Mouse (Mus musculus): ENCODE data around the gene Kcnc1. TPM values are rescaled to one million over a fixed set of nuclear protein-coding genes. Genes with fewer than 3 reads are reported as not detected.

The Kcnc1 gene
- total RNA-seq, 2 experiments from 2014 or later: 79.6 to 81.4 TPM

- no peak for DNase-seq (ENCODE audit: low spot score in 2 of 2)
Observed at GRCm38 (mm10) chr7:46469542-46469941, 73.2 kb downstream of the Kcnc1 start.

GRCm38 (mm10) chr7:46471054-46471737, 74.9 kb downstream of the Kcnc1 start:
- no peak for DNase-seq (ENCODE audit: low spot score in 2 of 2)

- no peak for DNase-seq (ENCODE audit: low spot score in 2 of 2)
Observed at GRCm38 (mm10) chr7:46473141-46473540, 76.8 kb downstream of the Kcnc1 start.

DNA sequence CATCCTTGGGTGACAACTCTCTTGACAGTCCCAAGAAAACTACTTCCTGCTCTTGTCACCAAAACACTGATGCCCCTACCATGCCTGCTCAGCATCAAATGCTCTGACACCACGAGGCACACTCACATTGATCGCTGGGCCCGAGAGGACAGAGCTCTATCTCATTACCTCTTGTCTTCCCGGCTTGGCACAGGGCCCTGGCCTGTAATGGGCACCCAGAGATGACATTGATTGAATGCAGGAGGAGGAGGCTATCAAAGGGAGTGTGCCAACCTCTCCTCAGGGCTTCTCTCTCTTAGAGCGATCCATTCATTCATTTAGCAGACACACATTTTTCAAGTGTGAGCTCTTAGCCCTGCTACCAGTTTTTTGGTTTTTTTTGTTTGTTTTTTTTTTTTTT, 79.2 kb downstream of the Kcnc1 start:
- no peak for DNase-seq (ENCODE audit: low spot score in 2 of 2)

DNA sequence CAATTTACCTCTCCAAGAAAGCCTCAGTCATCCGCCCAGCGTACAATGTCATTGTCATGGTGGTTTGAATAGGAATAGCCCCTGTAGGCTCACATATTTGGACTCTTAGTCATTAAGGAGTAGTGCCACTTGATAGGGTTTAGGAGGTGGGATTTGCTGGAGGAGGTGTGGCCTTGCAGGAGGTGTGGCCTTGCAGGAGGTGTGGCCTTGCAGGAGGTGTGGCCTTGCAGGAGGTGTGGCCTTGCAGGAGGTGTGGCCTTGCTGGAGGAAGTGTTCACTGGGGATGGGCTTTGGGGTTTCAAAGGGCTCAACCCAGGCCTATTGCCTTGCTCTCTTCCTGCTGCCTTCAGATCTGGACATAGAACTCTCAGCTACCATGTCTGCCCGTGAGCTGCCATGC, 81.2 kb downstream of the Kcnc1 start:
- DNase-seq (ENCODE audit: low spot score in 2 of 2): no peak

DNA sequence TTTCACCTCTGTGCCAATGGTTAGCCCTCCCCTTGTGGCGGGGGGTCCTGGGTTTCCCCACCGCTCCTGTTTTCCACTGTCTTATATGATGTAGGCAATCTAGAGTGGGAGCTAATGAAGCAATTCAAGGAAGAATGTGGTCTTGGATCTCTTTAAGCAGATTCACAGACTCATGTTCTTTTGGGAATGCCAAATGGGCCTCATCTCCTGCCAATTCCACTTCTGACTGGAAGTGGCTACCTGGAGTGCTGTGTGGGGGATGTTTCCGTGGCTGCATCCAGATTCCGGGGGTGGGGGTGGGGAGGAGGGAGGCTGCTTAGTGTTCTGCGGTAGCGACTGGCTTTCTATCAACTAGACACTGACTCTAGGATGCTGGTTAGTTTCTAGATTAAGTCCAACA, 83.5 kb downstream of the Kcnc1 start:
- DNase-seq (ENCODE audit: low spot score in 2 of 2): peak in 1 of 2 experiments; percentile 37

DNA sequence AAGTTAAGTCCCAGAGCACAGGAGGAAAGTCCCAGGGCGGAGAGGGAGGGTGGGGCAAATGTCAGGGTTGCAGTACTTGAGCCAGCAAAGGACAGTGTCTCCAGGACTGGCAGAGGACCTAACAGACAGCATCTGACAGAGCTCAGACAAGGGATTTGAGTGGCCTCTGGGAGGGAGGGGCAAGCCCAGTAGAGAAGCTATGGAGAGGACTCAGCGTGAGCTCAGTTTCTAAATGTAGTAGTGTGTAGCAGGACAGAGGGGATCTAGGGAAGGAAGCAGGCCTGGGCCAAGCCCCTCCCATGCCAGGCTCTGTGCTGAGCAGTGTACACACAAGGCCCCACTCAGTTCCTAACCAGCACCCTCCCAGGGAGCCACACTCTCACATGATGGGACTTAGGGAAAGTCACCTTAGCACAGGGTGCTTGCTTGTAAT, 85.8 kb downstream of the Kcnc1 start:
- DNase-seq (ENCODE audit: low spot score in 2 of 2): no peak

DNA sequence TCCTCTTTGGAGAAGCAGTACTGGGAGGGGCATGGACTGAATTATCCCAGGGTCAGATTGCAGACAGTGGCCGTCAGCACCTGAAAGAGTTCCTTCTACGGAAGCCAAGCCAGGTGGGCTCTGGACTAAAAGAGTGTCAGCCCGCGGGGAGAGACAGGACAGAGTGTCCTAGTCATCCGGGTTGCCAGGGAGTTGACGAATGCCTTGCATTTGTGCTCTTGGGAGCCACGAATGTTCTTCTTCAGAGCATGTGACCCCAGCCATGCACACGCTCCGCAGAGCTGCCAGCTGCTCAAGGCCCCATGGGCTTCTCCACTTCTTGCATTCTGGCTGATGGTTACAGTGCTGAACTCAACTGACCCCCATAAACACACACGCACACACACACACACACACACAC, 86.8 kb downstream of the Kcnc1 start:
- DNase-seq (ENCODE audit: low spot score in 2 of 2): no peak

GRCm38 (mm10) chr7:46484223-46484622, 87.9 kb downstream of the Kcnc1 start:
- no peak for DNase-seq (ENCODE audit: low spot score in 2 of 2)

- DNase-seq (ENCODE audit: low spot score in 2 of 2): no peak
Observed at GRCm38 (mm10) chr7:46486761-46487160, 90.5 kb downstream of the Kcnc1 start.

DNA sequence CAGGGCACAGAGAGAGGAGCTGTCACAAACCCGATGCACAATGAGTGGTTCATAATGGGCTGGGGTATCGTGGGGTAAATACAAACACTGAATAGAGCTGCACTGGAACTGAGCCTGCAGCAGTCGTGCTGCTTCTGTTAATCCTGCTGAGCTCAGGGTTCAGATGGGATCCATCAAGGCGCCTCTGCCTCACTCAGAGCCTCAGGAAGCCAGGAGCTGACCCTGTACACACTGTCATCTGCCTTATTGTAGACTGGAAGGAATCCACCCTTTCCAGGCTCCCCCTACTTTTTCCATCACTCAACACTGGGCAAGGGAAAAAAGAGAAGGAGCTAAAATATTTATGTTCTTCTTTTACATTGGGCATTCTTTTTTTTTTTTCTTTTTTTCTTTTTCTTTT, 91.1 kb downstream of the Kcnc1 start:
- DNase-seq (ENCODE audit: low spot score in 2 of 2): no peak

Other genes starting within 250 kb of the Kcnc1 start
- 10 to 100 TPM; 42.7 to 50.9 TPM for gene Abcc8, start 216.5 kb upstream of the Kcnc1 start, total RNA-seq (2021)
- gene Ush1c, start 158.0 kb upstream of the Kcnc1 start, total RNA-seq (2021): not detected
- gene Otog, start 155.5 kb upstream of the Kcnc1 start, total RNA-seq (2021): under 1 TPM; 0.10 to 0.12 TPM
- gene Myod1, start 20.0 kb upstream of the Kcnc1 start, total RNA-seq (2021): not detected
- 10 to 100 TPM; 49.3 to 53.4 TPM for gene Sergef, start 243.3 kb downstream of the Kcnc1 start, total RNA-seq (2021)

Measured in layer of hippocampus, postnatal 14 days (tissue).